Mouse (Mus musculus): ENCODE results near the gene Eif3g. TPM values are rescaled to one million over a fixed set of nuclear protein-coding genes. Genes with fewer than 3 reads are reported as not detected.

The Eif3g gene
- total RNA-seq, 4 experiments from 2014 or later, result 130 to 139 (median 136) TPM

- no peak for DNase-seq (ENCODE audit: low spot score in 2 of 2)
Observed at GRCm38 (mm10) chr9:20862225-20862624, 36.2 kb downstream of the Eif3g start.

DNA sequence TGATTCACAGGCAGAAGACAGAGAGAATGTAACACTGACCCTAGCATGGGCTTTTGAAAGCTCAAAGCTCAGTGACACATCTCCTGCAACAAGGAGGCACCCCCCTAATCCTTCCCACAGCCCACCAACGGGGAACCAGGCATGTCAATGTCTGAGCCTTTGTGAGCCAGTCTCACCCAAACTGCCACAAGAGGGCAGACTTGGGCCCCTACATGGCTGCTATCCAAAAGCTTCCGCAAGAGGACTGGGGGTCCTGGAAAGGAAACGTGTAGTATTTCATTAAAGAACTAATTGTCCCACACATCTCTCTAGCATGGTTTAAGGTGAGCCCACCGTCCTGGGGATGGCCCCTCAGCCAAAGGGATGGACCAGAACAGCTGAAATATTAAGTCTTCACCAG is 36.6 kb downstream of the Eif3g start:
- DNase-seq (ENCODE audit: low spot score in 2 of 2), result no peak

- no peak for DNase-seq (ENCODE audit: low spot score in 2 of 2)
Observed at GRCm38 (mm10) chr9:20859926-20860325, 38.5 kb downstream of the Eif3g start.

DNA sequence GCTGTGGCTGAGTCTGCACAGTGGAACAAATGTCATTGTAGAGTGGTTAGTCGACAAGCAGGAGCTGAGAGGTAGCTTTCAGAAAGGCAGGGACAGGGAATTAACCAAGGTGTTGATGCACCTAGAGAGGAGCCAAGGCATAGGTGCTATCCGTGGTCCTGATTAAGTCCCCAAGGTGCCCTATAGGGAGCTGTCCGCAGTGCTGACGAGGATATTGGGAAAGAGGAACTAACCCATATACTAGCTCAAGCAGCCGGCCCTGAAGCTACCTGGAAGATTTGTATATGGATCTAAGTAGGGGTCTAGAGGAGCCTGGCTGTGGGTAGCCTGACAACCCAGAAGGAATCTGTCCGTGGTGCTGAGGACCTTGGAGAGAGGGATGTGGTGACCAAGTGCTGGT is 41.3 kb downstream of the Eif3g start:
- DNase-seq (ENCODE audit: low spot score in 2 of 2), result no peak

DNA sequence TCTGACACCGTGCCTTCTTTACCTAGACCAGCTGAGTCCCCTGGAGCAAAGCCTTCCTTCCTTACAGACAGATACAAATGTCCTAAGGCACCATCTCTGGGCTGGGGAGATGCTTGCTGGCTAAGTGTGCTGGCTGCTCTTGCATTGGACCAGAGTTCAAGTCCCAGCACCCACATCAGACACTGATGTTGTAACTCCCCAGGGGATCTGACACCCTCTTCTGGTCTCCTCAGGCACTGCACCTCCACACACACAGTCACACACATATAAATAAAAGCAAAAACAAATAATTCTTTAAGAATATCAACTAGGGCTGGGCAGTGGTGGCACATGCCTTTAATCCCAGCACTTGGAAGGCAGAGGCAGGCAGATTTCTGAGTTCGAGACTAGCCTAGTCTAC is 48.2 kb downstream of the Eif3g start:
- no peak for DNase-seq (ENCODE audit: low spot score in 2 of 2)

Small RNA genes lying within 50 kb of the gene (microRNA-seq; reads per million reads assigned to microRNA genes)
- 1.1 to 1.3 reads per million in 2 experiments for gene Mir7081

Other genes starting within 250 kb of the Eif3g start
- 10 to 100 TPM; 32.7 to 37.5 (median 35.2) TPM for gene Pin1, start 246.5 kb downstream of the Eif3g start, total RNA-seq (2022)
- gene Olfm2, start 152.3 kb downstream of the Eif3g start, total RNA-seq (2022), result 100 to 1,000 TPM; 122 to 129 (median 125) TPM
- gene Col5a3, start 83.6 kb downstream of the Eif3g start, total RNA-seq (2022), result 1 to 10 TPM; 1.0 to 2.0 (median 1.3) TPM
- not detected for gene Rdh8, start 80.1 kb downstream of the Eif3g start, total RNA-seq (2022)
- gene A230050P20Rik, start 30.0 kb downstream of the Eif3g start, total RNA-seq (2022), result 10 to 100 TPM; 71.9 to 91.7 (median 82.6) TPM
- 10 to 100 TPM in 1 of 4 experiments, 1 to 10 TPM in 3; 8.4 to 10.1 (median 9.2) TPM for gene Angptl6, start 18.9 kb downstream of the Eif3g start, total RNA-seq (2022)
- 10 to 100 TPM; 21.5 to 27.2 (median 23.6) TPM for gene Ppan, start 10.4 kb downstream of the Eif3g start, total RNA-seq (2022)
- gene Dnmt1, start 61.3 kb upstream of the Eif3g start, total RNA-seq (2022), result 10 to 100 TPM; 39.7 to 41.3 (median 40.5) TPM
- 1 to 10 TPM; 2.0 to 3.4 (median 2.7) TPM for gene S1pr2, start 78.2 kb upstream of the Eif3g start, total RNA-seq (2022)
- gene Mrpl4, start 104.1 kb upstream of the Eif3g start, total RNA-seq (2022), result 10 to 100 TPM; 55.3 to 68.0 (median 56.9) TPM
- gene Icam1, start 117.4 kb upstream of the Eif3g start, total RNA-seq (2022), result 1 to 10 TPM; 2.2 to 4.8 (median 4.1) TPM
- gene Icam4, start 130.8 kb upstream of the Eif3g start, total RNA-seq (2022), result 1 to 10 TPM; 1.5 to 2.3 (median 1.8) TPM
- 100 to 1,000 TPM; 194 to 206 (median 202) TPM for gene Icam5, start 133.4 kb upstream of the Eif3g start, total RNA-seq (2022)
- gene Zglp1, start 168.5 kb upstream of the Eif3g start, total RNA-seq (2022), result 1 to 10 TPM in 2 of 4 experiments, not detected in 2; 1.1 to 1.7 TPM
- gene Gm49373, start 174.5 kb upstream of the Eif3g start, total RNA-seq (2022), result 1 to 10 TPM in 2 of 4 experiments, under 1 TPM in 1, not detected in 1; 0.55 to 2.3 (median 1.8) TPM
- 10 to 100 TPM; 55.8 to 63.7 (median 58.3) TPM for gene Fdx1l, start 175.0 kb upstream of the Eif3g start, total RNA-seq (2022)
- gene Gm38431, start 193.4 kb upstream of the Eif3g start, total RNA-seq (2022), result 1 to 10 TPM; 1.3 to 2.2 (median 1.6) TPM
- gene Raver1, start 193.4 kb upstream of the Eif3g start, total RNA-seq (2022), result 10 to 100 TPM; 24.4 to 30.0 (median 26.6) TPM
- 10 to 100 TPM; 11.1 to 14.5 (median 13.3) TPM for gene Tyk2, start 232.6 kb upstream of the Eif3g start, total RNA-seq (2022)

Data from left cerebral cortex, adult 8-10 months (tissue).